In genomic region chr13:95185891-95186740, GRCm38 (mm10) we compare ENCODE assay signal across 19 mouse cellular contexts.
DNase-seq lines count a peak whose midpoint lies in the region; ATAC-seq and TF ChIP-seq lines count a peak whose summit lies in the region.
"Had no signal": no experiment of that assay in that cellular context is flagged by ENCODE, and none has a peak within 500 bp of the region (broad histone marks: within the 10 kb centered on the region; RNA-seq: fewer than 3 reads in every experiment).

No protein-coding gene starts in this region.

- peaks cover 18% of the 10 kb centered on the region; the same call in 1 of the 2 replicates for H3K4me1 ChIP-seq in forebrain, embryonic 12.5 days
- peaks cover 15% of the 10 kb centered on the region for H3K4me1 ChIP-seq in forebrain, embryonic 14.5 days (ENCODE audit: control insufficient read depth, insufficient read depth, low read length)
- H3K4me1 ChIP-seq: intestine, embryonic 15.5 days; liver, embryonic 13.5 days; megakaryocyte, embryonic 14.5 days had no signal

- no peak overlapping the region for H3K4me3 ChIP-seq in left cerebral cortex, adult 2 months
- no peak overlapping the region for H3K4me3 ChIP-seq in forebrain, embryonic 12.5 days (replicated peaks)
- H3K4me3 ChIP-seq in forebrain, embryonic 14.5 days (ENCODE audit: low read depth, low read length): no peak overlapping the region
- H3K4me3 ChIP-seq: heart, adult 2 months; hindbrain, embryonic 15.5 days; intestine, embryonic 15.5 days; liver, embryonic 13.5 days; megakaryocyte, embryonic 14.5 days; neural tube, embryonic 15.5 days had no signal

- ATAC-seq in forebrain, embryonic 12.5 days (ENCODE audit: low FRiP score): 0 out of 2 replicates have a peak, but pooled peaks have one; percentile 20
- peak; percentile 81 for ATAC-seq in forebrain, embryonic 14.5 days
- ATAC-seq: intestine, embryonic 15.5 days; midbrain, embryonic 16.5 days had no signal

- no peak overlapping the region for H3K9ac ChIP-seq in forebrain, embryonic 12.5 days
- H3K9ac ChIP-seq in forebrain, embryonic 14.5 days (ENCODE audit: low read length): no peak overlapping the region
- H3K9ac ChIP-seq: hindbrain, embryonic 15.5 days; intestine, embryonic 15.5 days; liver, embryonic 13.5 days; neural tube, embryonic 15.5 days had no signal

- DNase-seq in heart, adult 11 months: peak; percentile 13
- no peak for DNase-seq in heart, postnatal 14 days
- DNase-seq in left cerebral cortex, adult 2 months (ENCODE audit: extremely low spot score in 1 of 2, low spot score in 2 of 2): peak in 1 of 2 experiments; percentile 11
- DNase-seq in left cerebral cortex, adult 9 months (ENCODE audit: low spot score in 2 of 2): no peak
- peak; percentile 53 for DNase-seq in forebrain, embryonic 14.5 days (ENCODE audit: low spot score)
- no peak for DNase-seq in layer of hippocampus, adult 9-10 months (ENCODE audit: low spot score)
- DNase-seq: cerebellum, adult 9-11 months; gastrocnemius, postnatal 14 days; heart, adult 2 months; heart, postnatal 4 days; liver, embryonic 13.5 days; spleen, adult 18-20 months; thymus, postnatal 25 days had no signal

- no peak overlapping the region for H3K4me2 ChIP-seq in forebrain, embryonic 12.5 days
- no peak overlapping the region for H3K4me2 ChIP-seq in forebrain, embryonic 14.5 days (ENCODE audit: low read length)
- H3K4me2 ChIP-seq: hindbrain, embryonic 15.5 days; intestine, embryonic 15.5 days; liver, embryonic 13.5 days; neural tube, embryonic 15.5 days had no signal

- H3K27ac ChIP-seq in left cerebral cortex, adult 2 months: peak overlapping the region; percentile 63
- H3K27ac ChIP-seq in forebrain, embryonic 12.5 days: no peak overlapping the region
- H3K27ac ChIP-seq in forebrain, embryonic 14.5 days (ENCODE audit: low read depth, low read length): no peak overlapping the region
- H3K27ac ChIP-seq: heart, adult 2 months; hindbrain, embryonic 15.5 days; intestine, embryonic 15.5 days; liver, embryonic 13.5 days; neural tube, embryonic 15.5 days had no signal

- intact Hi-C loops in heart, postnatal 14 days (cut with DNase I): no loop called here
- intact Hi-C loops in left cerebral cortex, adult 2 months (cut with DNase I): no loop called here

- no peak for TF ChIP-seq CTCF in left cerebral cortex, adult 2 months (IDR thresholded peaks at IDR 0.05)

- H3K9me3 ChIP-seq in forebrain, embryonic 12.5 days: no peaks in the 10 kb centered on the region
- no peaks in the 10 kb centered on the region for H3K9me3 ChIP-seq in forebrain, embryonic 14.5 days (replicated peaks; ENCODE audit: control insufficient read depth, low read length)
- H3K9me3 ChIP-seq: hindbrain, embryonic 15.5 days; intestine, embryonic 15.5 days; liver, embryonic 13.5 days; neural tube, embryonic 15.5 days had no signal

- H3K36me3 ChIP-seq in forebrain, embryonic 12.5 days (replicated peaks): no peaks in the 10 kb centered on the region
- no peaks in the 10 kb centered on the region for H3K36me3 ChIP-seq in forebrain, embryonic 14.5 days (ENCODE audit: control insufficient read depth, insufficient read depth, low read length)
- H3K36me3 ChIP-seq: hindbrain, embryonic 15.5 days; intestine, embryonic 15.5 days; liver, embryonic 13.5 days; neural tube, embryonic 15.5 days had no signal

- 31% methylated on average over 10 of the region's 10 CpGs for WGBS in forebrain, embryonic 12.5 days
- WGBS in forebrain, embryonic 14.5 days: 12% methylated on average over 10 of the region's 10 CpGs

- peaks cover 11% of the 10 kb centered on the region; the same call in 1 of the 2 replicates for H3K27me3 ChIP-seq in forebrain, embryonic 12.5 days
- H3K27me3 ChIP-seq in forebrain, embryonic 14.5 days (replicated peaks; ENCODE audit: control insufficient read depth, insufficient read depth, low read length): no peaks in the 10 kb centered on the region
- H3K27me3 ChIP-seq: hindbrain, embryonic 15.5 days; intestine, embryonic 15.5 days; liver, embryonic 13.5 days; neural tube, embryonic 15.5 days had no signal

Comparison
In these comparisons a context has a peak if more than half of its experiments do, and no peak if none do; other contexts are left out.
1. DNase-seq: peak in heart, adult 11 months (single experiment) and forebrain, embryonic 14.5 days (single experiment); none in heart, postnatal 14 days (0 of 2), left cerebral cortex, adult 9 months (0 of 2) and layer of hippocampus, adult 9-10 months (single experiment).